Mouse (Mus musculus): ENCODE measurements at regions not wholly inside any gene's neighbourhood (a gene's known extent, or its start where the extent isn't known, plus 50 kb on each side); places are given as distances from the start of the nearest gene placed in this dataset.

- no peak for TF ChIP-seq POLR2A (IDR thresholded peaks at IDR 0.05; ENCODE audit: extremely low read depth, insufficient read depth, low read length)
- no peak for TF ChIP-seq CTCF (IDR thresholded peaks at IDR 0.05; ENCODE audit: low read depth, low read length)
These were observed 127.8 kb downstream of the Anxa2 start for GRCm38 (mm10) chr9:69581236-69581635.
